Mouse (Mus musculus): ENCODE measurements around the gene Gm2174.

Gm2174 gene

DNA sequence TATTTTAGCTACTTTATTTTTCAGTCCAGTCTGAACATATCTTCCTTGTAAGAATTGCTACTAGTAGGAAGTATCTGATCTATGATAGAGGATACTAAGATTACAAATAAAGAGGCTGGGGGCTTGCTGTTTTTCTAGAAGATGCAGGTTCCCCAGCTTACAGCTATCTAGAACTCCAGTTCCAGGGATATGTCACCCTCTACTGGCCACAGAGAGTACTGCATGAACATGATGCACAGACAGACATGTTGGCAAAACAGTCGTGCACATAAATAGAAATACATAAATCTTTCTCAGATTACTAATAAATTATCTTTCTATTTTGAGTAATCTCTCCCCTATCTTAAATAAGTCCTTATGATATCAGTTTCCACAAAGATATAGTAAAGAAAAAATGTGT lies 42.0 kb downstream of the Gm2174 start:
- no peak for ATAC-seq (ENCODE audit: insufficient number of reproducible peaks, low FRiP score, low TSS enrichment)

DNA sequence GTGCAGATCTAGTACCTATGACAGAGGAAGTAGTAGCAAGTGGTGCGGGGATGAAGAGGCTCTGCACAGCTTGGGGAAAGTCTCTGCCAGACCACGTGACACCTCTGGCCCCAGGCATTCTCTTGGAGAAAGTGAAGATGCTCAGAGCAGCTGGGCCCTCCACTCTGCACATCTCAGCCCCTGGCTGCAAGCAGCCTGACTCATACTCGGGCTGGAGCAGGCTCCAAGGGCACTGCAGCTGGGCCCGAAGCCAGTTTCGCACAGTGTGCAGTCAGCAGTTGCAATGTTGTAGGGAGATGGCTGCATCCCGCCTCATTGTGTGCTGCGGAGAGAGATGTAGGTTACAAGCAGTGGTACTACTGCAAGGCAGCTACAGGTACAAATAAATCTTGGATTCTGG lies 49.5 kb downstream of the Gm2174 start:
- ATAC-seq (ENCODE audit: insufficient number of reproducible peaks, low FRiP score, low TSS enrichment): no peak

Data from cerebellum, adult (tissue).